Mouse (Mus musculus): ENCODE measurements at regions not wholly inside any gene's neighbourhood (a gene's known extent, or its start where the extent isn't known, plus 50 kb on each side); places are given as distances from the start of the nearest gene placed in this dataset.

DNA sequence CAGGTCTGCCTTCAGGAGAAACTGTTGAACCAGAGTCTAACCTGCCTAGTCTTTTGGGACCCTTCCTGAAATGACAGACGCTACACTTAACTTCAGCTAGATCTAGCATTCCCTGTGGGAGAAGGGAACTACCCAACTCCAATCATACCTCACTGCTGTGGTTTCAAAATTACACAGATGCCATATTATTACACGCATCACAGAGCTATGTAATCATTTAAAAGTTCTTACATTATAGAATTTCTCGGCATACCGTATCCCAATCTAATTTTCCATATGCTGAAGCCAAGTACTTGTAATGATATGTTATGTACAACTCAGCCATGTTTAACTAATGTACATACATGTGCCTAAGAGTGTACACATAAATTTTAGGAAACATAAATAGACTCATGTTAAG, 128.9 kb upstream of the Pik3r1 start:
- no peak overlapping the region for H3K27ac ChIP-seq (ENCODE audit: insufficient read depth, low read depth, low read length)
- no peak overlapping the region for H3K4me3 ChIP-seq (ENCODE audit: insufficient read depth, low read depth, low read length)
- 89% methylated on average over 4 of the region's 4 CpGs for WGBS
- no peaks in the 10 kb centered on the region for H3K36me3 ChIP-seq (ENCODE audit: control insufficient read depth, insufficient read depth, low read length)
- H3K4me1 ChIP-seq (ENCODE audit: control insufficient read depth, insufficient read depth, low read length): no peaks in the 10 kb centered on the region
- no peaks in the 10 kb centered on the region for H3K27me3 ChIP-seq (replicated peaks; ENCODE audit: control insufficient read depth, insufficient read depth, low read length)
- no peak for TF ChIP-seq CTCF (conservative IDR thresholded peaks at IDR 0.05; ENCODE audit: insufficient read depth, insufficient read length, low read depth, low read length)
- no peak for TF ChIP-seq POLR2A (IDR thresholded peaks at IDR 0.05; ENCODE audit: low read depth, low read length)
- no peak for DNase-seq

DNA sequence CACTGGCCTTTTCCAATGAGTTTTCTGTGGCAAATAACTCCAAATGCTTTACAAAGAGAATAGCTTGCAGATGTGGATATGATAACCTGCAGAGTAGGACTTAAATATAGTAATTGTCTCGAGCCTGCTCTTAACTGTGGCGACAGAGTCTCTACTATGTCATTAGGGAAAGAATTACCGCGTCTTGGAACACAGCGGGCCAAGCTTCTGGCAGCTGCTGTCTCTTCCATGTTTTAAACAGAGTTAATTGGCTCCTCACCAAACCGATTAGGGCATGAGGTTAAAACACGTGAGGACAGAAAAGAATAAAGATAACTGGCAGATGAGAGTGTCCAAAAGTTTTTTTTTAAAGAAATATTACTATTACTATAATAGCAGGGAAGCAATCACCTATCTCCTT, 134.2 kb upstream of the Pik3r1 start:
- H3K27me3 ChIP-seq (replicated peaks; ENCODE audit: control insufficient read depth, insufficient read depth, low read length): no peaks in the 10 kb centered on the region
- WGBS: 77% methylated on average over 7 of the region's 7 CpGs
- no peak for TF ChIP-seq POLR2A (IDR thresholded peaks at IDR 0.05; ENCODE audit: low read depth, low read length)
- TF ChIP-seq CTCF (conservative IDR thresholded peaks at IDR 0.05; ENCODE audit: insufficient read depth, insufficient read length, low read depth, low read length): no peak
- H3K4me1 ChIP-seq (ENCODE audit: control insufficient read depth, insufficient read depth, low read length): no peaks in the 10 kb centered on the region
- no peak overlapping the region for H3K27ac ChIP-seq (ENCODE audit: insufficient read depth, low read depth, low read length)
- no peak overlapping the region for H3K4me3 ChIP-seq (ENCODE audit: insufficient read depth, low read depth, low read length)
- no peak for DNase-seq
- H3K36me3 ChIP-seq (ENCODE audit: control insufficient read depth, insufficient read depth, low read length): no peaks in the 10 kb centered on the region

DNA sequence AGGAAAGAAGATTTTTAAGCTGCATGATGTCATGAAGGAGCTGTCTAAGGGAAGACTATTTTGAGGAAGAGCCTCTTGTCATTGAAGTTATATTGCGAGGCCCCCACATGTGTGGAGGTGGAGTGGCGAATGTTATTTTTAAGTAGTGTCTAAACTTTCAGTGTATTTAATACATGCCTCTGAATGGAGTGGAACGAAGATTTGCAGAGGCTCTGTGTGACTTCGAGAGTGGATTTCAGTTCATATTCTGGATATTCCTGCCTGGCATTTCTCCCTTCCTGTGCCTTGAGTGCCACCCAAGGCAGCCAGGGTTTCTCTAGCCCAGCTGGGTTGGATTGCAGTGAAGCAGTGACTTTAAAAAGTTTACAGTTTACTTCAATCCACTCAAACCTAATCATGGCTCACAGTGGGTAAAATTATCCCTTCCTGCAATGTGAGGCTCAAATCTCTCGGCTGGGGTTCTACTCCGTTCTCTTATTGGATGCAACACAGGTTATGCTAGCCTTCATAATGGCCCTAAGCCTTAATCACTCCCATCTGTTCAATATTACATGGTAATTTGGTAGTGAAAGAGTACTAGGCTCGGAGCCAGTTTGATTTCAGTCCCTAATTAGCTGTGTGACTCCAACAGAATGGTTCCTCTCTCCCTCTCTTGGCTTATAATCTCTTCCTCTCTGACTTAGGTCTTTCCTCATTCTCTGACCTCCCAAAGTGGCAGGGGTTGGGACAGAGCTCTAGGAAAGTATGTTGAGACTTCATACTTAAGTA, 138.1 kb upstream of the Pik3r1 start:
- no peak overlapping the region for H3K27ac ChIP-seq (ENCODE audit: insufficient read depth, low read depth, low read length)
- TF ChIP-seq POLR2A (IDR thresholded peaks at IDR 0.05; ENCODE audit: low read depth, low read length): no peak
- TF ChIP-seq CTCF (conservative IDR thresholded peaks at IDR 0.05; ENCODE audit: insufficient read depth, insufficient read length, low read depth, low read length): no peak
- WGBS: 83% methylated on average over 7 of the region's 7 CpGs
- DNase-seq: no peak
- H3K4me3 ChIP-seq (ENCODE audit: insufficient read depth, low read depth, low read length): no peak overlapping the region
- no peaks in the 10 kb centered on the region for H3K36me3 ChIP-seq (ENCODE audit: control insufficient read depth, insufficient read depth, low read length)
- no peaks in the 10 kb centered on the region for H3K4me1 ChIP-seq (ENCODE audit: control insufficient read depth, insufficient read depth, low read length)
- H3K27me3 ChIP-seq (replicated peaks; ENCODE audit: control insufficient read depth, insufficient read depth, low read length): no peaks in the 10 kb centered on the region

DNA sequence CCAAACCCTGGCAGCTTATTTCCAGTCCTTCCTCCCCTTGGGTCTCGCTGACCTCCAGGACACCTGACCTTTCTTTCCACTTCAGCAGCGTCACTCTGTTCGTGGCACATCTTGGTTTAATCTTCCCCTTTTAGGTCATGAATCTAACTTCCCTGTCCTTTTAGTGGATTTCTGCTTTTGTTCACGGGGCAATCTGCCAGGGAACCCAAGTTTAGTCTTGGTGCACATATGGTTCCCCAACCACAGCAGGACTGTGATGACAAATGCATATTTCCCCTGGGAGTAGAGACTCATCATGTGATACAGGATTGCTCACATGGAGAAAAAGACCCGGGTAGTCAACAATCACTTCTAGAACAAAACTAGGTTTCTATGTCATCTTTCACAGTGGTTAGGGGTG, 141.0 kb upstream of the Pik3r1 start:
- TF ChIP-seq CTCF (conservative IDR thresholded peaks at IDR 0.05; ENCODE audit: insufficient read depth, insufficient read length, low read depth, low read length) (no peak), POLR2A (IDR thresholded peaks at IDR 0.05; ENCODE audit: low read depth, low read length) (no peak)
- peak; percentile 43 for DNase-seq
- H3K4me1 ChIP-seq (ENCODE audit: control insufficient read depth, insufficient read depth, low read length): no peaks in the 10 kb centered on the region
- 62% methylated on average over 5 of the region's 5 CpGs for WGBS
- no peak overlapping the region for H3K4me3 ChIP-seq (ENCODE audit: insufficient read depth, low read depth, low read length)
- no peak overlapping the region for H3K27ac ChIP-seq (ENCODE audit: insufficient read depth, low read depth, low read length)
- H3K27me3 ChIP-seq (replicated peaks; ENCODE audit: control insufficient read depth, insufficient read depth, low read length): no peaks in the 10 kb centered on the region
- no peaks in the 10 kb centered on the region for H3K36me3 ChIP-seq (ENCODE audit: control insufficient read depth, insufficient read depth, low read length)

DNA sequence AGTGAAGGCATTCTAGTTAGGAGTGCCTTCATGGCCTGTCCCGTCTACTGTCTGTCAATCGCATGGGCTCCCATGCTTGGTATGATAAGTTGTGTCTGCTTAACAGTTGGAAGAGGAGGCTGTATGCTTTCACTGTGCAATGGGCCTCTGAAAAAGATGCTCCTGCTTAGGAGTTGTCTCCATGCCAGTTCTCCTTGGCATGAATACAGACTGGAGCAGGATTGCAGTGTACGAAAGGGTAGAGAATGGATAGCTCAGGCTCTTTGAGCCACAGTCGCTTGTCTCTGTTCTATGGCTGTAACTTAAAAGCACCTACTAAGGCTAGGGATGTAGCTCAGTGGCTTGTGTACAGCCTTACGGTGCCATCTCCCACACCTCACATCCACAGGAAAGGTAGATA, 142.7 kb upstream of the Pik3r1 start:
- no peak for DNase-seq
- WGBS: 94% methylated on average over 5 of the region's 5 CpGs
- Histone ChIP-seq H3K4me3 (ENCODE audit: insufficient read depth, low read depth, low read length) (no peak overlapping the region), H3K36me3 (ENCODE audit: control insufficient read depth, insufficient read depth, low read length) (no peaks in the 10 kb centered on the region), H3K27ac (ENCODE audit: insufficient read depth, low read depth, low read length) (no peak overlapping the region), H3K4me1 (ENCODE audit: control insufficient read depth, insufficient read depth, low read length) (peaks cover 12% of the 10 kb centered on the region), H3K27me3 (replicated peaks; ENCODE audit: control insufficient read depth, insufficient read depth, low read length) (no peaks in the 10 kb centered on the region)
- no peak for TF ChIP-seq POLR2A (IDR thresholded peaks at IDR 0.05; ENCODE audit: low read depth, low read length)
- no peak for TF ChIP-seq CTCF (conservative IDR thresholded peaks at IDR 0.05; ENCODE audit: insufficient read depth, insufficient read length, low read depth, low read length)

DNA sequence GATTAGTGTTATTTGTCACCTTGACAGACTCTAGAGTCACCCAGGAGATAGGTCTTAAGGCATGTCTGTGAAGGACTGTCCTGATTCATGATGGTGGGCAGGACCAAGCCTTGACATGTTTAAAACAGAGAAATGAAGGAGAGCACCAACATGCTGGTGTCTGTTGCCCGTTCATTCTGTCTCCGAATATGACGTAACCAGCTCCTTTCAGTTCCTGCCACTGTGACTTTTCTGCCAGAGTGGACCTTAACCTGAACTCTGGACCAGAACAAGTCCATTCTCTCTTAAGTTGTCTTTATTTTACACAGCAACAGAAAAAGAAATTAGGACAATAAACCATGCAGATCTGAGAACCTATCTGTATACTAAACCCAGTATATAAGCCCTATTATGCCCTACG, 146.1 kb upstream of the Pik3r1 start:
- H3K27ac ChIP-seq (ENCODE audit: insufficient read depth, low read depth, low read length): no peak overlapping the region
- H3K27me3 ChIP-seq (replicated peaks; ENCODE audit: control insufficient read depth, insufficient read depth, low read length): no peaks in the 10 kb centered on the region
- H3K4me3 ChIP-seq (ENCODE audit: insufficient read depth, low read depth, low read length): no peak overlapping the region
- 71% methylated on average over 4 of the region's 4 CpGs for WGBS
- no peaks in the 10 kb centered on the region for H3K36me3 ChIP-seq (ENCODE audit: control insufficient read depth, insufficient read depth, low read length)
- H3K4me1 ChIP-seq (ENCODE audit: control insufficient read depth, insufficient read depth, low read length): peaks cover 17% of the 10 kb centered on the region
- DNase-seq: peak; percentile 76
- TF ChIP-seq CTCF (conservative IDR thresholded peaks at IDR 0.05; ENCODE audit: insufficient read depth, insufficient read length, low read depth, low read length): no peak

DNA sequence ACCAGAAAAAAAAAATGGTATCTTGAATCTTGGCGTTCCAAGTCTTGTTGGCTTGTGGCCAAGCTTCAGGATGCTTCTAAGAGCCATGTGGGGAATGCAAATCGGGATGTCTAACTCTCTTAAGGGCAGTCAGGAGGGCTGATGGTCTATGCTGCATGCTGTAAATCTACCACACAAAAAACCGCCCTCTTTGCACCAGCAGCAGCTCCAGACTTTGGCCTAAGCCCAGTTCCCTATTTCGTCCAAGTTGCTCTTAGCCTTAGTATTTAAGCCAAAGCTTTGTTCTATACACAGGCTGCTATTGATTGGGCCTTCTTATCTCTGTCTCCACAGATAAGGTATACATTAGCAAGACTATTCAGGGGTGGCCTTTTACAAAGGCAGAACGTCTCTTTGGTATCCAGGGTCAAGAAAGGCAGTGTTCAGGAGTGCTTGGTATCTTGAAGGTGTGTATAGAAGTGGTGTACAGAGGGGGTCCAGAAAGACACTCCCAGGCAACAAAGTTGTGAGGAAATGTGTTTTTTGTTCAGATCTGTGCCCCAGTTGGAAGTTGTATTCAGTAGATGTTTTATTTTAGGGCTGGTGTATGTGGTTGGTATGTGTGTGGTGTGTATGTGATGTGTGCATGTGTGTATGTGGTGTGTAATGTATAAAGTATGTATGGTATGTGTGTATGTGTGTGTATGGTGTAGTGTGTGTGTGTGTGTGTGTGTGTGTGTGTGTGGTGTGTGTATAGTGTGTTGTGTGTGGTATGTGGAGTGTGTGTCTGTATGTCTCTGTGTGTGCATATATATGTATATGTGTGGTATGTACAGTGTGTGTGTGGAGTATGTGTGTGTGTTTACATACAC, 146.9 kb upstream of the Pik3r1 start:
- TF ChIP-seq CTCF (conservative IDR thresholded peaks at IDR 0.05; ENCODE audit: insufficient read depth, insufficient read length, low read depth, low read length) (no peak), POLR2A (IDR thresholded peaks at IDR 0.05; ENCODE audit: low read depth, low read length) (no peak)
- DNase-seq: peak; percentile 38
- Histone ChIP-seq H3K4me3 (ENCODE audit: insufficient read depth, low read depth, low read length) (no peak overlapping the region), H3K4me1 (ENCODE audit: control insufficient read depth, insufficient read depth, low read length) (peaks cover 17% of the 10 kb centered on the region), H3K27me3 (replicated peaks; ENCODE audit: control insufficient read depth, insufficient read depth, low read length) (no peaks in the 10 kb centered on the region), H3K36me3 (ENCODE audit: control insufficient read depth, insufficient read depth, low read length) (no peaks in the 10 kb centered on the region), H3K27ac (ENCODE audit: insufficient read depth, low read depth, low read length) (no peak overlapping the region)
- 49% methylated on average over 5 of the region's 5 CpGs for WGBS
